Mouse (Mus musculus): Measurements from ENCODE around the gene Sirpb1a. TPM values are rescaled to one million over a fixed set of nuclear protein-coding genes. Genes with fewer than 3 reads are reported as not detected.

Gene Sirpb1a
- 1.0 TPM for polyA plus RNA-seq (2014; fragmentation: Illumina TruSeq; extraction: RNeasy Lipid Tissue Mini Kit (QIAGEN cat#74804); ENCODE audit: low read depth, low replicate concordance)

GRCm38 (mm10) chr3:15426447-15426846 is at the start of gene Sirpb1a:
Gene Sirpb1a (minus strand): TSS chr3:15426520.

DNA sequence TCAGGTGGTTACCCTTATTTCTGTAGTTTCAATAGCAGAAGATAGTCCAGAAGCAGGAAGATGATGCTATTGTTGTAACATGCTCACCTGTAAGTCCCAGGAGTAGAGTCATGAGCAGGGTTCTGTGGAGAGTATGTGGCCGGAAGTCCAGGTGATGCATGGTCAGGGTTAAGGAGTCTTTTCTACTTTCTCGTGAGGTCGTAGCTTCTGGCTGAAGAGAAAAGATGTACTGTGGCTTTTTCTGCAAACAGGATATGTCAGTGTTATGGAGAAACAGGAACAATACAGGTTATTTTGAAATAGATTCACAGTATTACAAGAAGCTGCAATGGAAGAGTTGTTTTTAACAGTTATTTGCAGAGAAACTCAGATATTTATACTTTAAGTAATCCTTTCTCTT is 94.3 kb downstream of the Sirpb1a start, which contains the start of gene Gm9733:
Gene Gm9733, minus strand, starts transcription at position 240 of the 400 bp plus-strand sequence.

Other genes starting within 250 kb of the Sirpb1a start
- gene Gm9733, start 94.2 kb downstream of the Sirpb1a start, polyA plus RNA-seq (2014; fragmentation: Illumina TruSeq; extraction: RNeasy Lipid Tissue Mini Kit (QIAGEN cat#74804); ENCODE audit: low read depth, low replicate concordance) = not detected
- 1.2 TPM for gene Sirpb1b, start 148.5 kb upstream of the Sirpb1a start, polyA plus RNA-seq (2014; fragmentation: Illumina TruSeq; extraction: RNeasy Lipid Tissue Mini Kit (QIAGEN cat#74804); ENCODE audit: low read depth, low replicate concordance)